Mouse (Mus musculus): ENCODE data around the gene Hao2. TPM values are rescaled to one million over a fixed set of nuclear protein-coding genes. Genes with fewer than 3 reads are reported as not detected.

The Hao2 gene
- polyA plus RNA-seq, 1 experiment from 2014 or later: 52.0 TPM

DNA sequence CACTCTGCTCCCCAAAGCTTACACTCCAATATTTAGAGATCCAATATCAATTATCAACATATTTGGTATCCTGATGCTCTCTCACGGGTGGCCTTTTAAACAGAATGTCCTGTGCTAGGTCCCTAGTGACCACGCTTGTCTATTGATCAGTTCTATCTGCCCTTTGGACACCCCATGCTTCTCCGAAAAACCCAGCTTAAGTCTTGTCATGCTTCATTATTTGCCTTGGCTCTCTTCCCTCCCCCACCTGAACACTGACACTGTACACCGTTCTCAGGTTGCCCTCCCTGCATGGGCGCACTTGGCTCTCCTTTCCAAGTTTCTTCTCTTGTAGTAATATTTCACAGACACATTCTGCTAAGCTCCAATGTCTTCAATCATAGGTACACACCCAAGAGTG is 42.8 kb downstream of the Hao2 start:
- Histone ChIP-seq H3K27ac (ENCODE audit: low read length) (no peak overlapping the region), H3K9me3 (ENCODE audit: low read length) (no peaks in the 10 kb centered on the region), H3K4me1 (ENCODE audit: insufficient read depth, low read length) (0 out of 2 replicates have a peak, but pooled peaks cover 2% of the 10 kb centered on the region), H3K27me3 (ENCODE audit: insufficient read depth, low read length) (no peaks in the 10 kb centered on the region), H3K4me2 (replicated peaks; ENCODE audit: low read depth, low read length) (no peak overlapping the region), H3K36me3 (ENCODE audit: insufficient read depth, low read length) (no peaks in the 10 kb centered on the region), H3K4me3 (ENCODE audit: low read length) (no peak overlapping the region), H3K9ac (replicated peaks; ENCODE audit: low read length) (no peak overlapping the region)
- WGBS: 52% methylated on average over 5 of the region's 5 CpGs
- no peak for ATAC-seq (ENCODE audit: low FRiP score, low TSS enrichment)

DNA sequence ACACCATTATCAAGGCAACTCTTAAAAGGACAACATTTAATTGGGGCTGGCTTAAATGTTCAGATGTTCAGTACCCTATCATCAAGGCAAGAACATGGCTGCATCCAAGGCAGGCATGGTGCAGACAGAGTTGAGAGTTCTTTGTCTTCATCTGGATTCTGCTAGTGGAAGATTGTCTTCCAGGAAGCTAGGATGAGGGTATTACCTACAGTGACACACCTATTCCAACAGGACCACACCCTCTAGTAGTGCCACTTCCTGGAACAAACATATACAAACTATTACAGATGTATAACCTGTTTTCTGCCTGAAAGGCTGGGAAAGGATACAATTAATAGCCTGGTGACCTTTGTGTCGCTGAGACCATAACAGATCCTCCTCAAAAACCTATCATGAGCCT is 44.1 kb downstream of the Hao2 start:
- 69% methylated on average over 1 of the region's 1 CpGs for WGBS
- H3K36me3 ChIP-seq (ENCODE audit: insufficient read depth, low read length): no peaks in the 10 kb centered on the region
- H3K9me3 ChIP-seq (ENCODE audit: low read length): no peaks in the 10 kb centered on the region
- no peak overlapping the region for H3K4me3 ChIP-seq (ENCODE audit: low read length)
- H3K4me2 ChIP-seq (replicated peaks; ENCODE audit: low read depth, low read length): no peak overlapping the region
- no peaks in the 10 kb centered on the region for H3K27me3 ChIP-seq (ENCODE audit: insufficient read depth, low read length)
- H3K4me1 ChIP-seq (ENCODE audit: insufficient read depth, low read length): 0 out of 2 replicates have a peak, but pooled peaks cover 2% of the 10 kb centered on the region
- ATAC-seq (ENCODE audit: low FRiP score, low TSS enrichment): no peak
- no peak overlapping the region for H3K9ac ChIP-seq (replicated peaks; ENCODE audit: low read length)
- no peak overlapping the region for H3K27ac ChIP-seq (ENCODE audit: low read length)

Other genes starting within 250 kb of the Hao2 start
- gene Hsd3b2, start 168.7 kb downstream of the Hao2 start, polyA plus RNA-seq (2015; fragmentation: Nextera tagmentation; extraction: Ambion mirVana): 0.13 and 0.36 TPM in 2 replicates
- 1.2 and 1.4 TPM in 2 replicates for gene Hsd3b3, start 130.1 kb downstream of the Hao2 start, polyA plus RNA-seq (2015; fragmentation: Nextera tagmentation; extraction: Ambion mirVana)
- gene Hsd3b6, start 78.8 kb downstream of the Hao2 start, polyA plus RNA-seq (2015; fragmentation: Nextera tagmentation; extraction: Ambion mirVana): 3.0 and 4.8 TPM in 2 replicates
- 22.8 and 43.8 TPM in 2 replicates for gene Hsd3b1, start 33.4 kb downstream of the Hao2 start, polyA plus RNA-seq (2015; fragmentation: Nextera tagmentation; extraction: Ambion mirVana)
- 8.9 and 10.9 TPM in 2 replicates for gene Wars2, start 247.8 kb upstream of the Hao2 start, polyA plus RNA-seq (2015; fragmentation: Nextera tagmentation; extraction: Ambion mirVana)